Comparison of ENCODE assay signal across 28 mouse cellular contexts in the genomic region with DNA sequence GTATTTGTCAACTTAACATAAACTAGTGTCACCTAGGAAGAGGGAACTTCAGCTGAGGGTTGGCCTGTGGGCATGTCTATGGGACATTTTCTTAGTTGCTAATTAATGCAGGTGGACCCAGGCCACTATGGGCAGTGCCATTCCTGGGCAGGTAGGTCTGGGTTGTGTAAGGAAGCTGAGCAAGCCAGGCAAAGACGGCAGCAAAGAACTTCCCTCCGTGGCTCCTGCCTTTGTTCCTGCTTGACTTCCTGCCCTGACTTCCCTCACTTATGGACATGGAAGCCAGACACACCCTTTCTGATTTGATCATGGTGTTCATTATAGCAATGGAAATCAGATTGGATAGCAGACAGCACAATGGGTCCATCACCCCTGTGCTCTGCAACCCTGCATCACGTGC. TPM values are rescaled to one million over a fixed set of nuclear protein-coding genes. Genes with fewer than 3 reads are reported as not detected.
"Had no signal": no experiment of that assay in that cellular context is flagged by ENCODE, and none has a peak within 500 bp of the region (broad histone marks: within the 10 kb centered on the region; RNA-seq: fewer than 3 reads in every experiment).

No protein-coding gene starts in this region.

- ATAC-seq: forebrain, embryonic 13.5 days; forebrain, embryonic 14.5 days; forebrain, embryonic 15.5 days; forebrain, embryonic 16.5 days; forebrain, postnatal 0 days had no signal

- H3K27me3 ChIP-seq: embryonic facial prominence, embryonic 12.5 days; embryonic facial prominence, embryonic 13.5 days; embryonic facial prominence, embryonic 15.5 days; forebrain, embryonic 12.5 days; forebrain, embryonic 13.5 days; forebrain, embryonic 15.5 days had no signal

- H3K36me3 ChIP-seq: embryonic facial prominence, embryonic 10.5 days; embryonic facial prominence, embryonic 12.5 days; embryonic facial prominence, embryonic 13.5 days; embryonic facial prominence, embryonic 15.5 days; forebrain, embryonic 15.5 days had no signal

- DNase-seq: cerebellum, adult 2 months; cerebellum, adult 8-10 months; cerebellum, adult 9-10 months; cerebellum, adult 9-11 months; cerebellum, postnatal 10 days; cerebellum, postnatal 14 days; cerebellum, postnatal 25 days; cerebellum, postnatal 36 days; embryo, embryonic 11 days; forebrain, postnatal 0 days; gastrocnemius, adult 2 months; gastrocnemius, postnatal 10 days; gastrocnemius, postnatal 14 days; gastrocnemius, postnatal 25 days; gastrocnemius, postnatal 36 days; heart, adult 18-20 months; heart, adult 2 months had no signal

- H3K4me2 ChIP-seq: embryonic facial prominence, embryonic 12.5 days; embryonic facial prominence, embryonic 13.5 days; embryonic facial prominence, embryonic 15.5 days; forebrain, embryonic 12.5 days; forebrain, embryonic 13.5 days; forebrain, embryonic 15.5 days had no signal

- H3K9ac ChIP-seq: embryonic facial prominence, embryonic 12.5 days; embryonic facial prominence, embryonic 13.5 days; embryonic facial prominence, embryonic 15.5 days; forebrain, embryonic 12.5 days; forebrain, embryonic 13.5 days; forebrain, embryonic 15.5 days; forebrain, postnatal 0 days had no signal

- H3K4me3 ChIP-seq: embryonic facial prominence, embryonic 10.5 days; embryonic facial prominence, embryonic 12.5 days; embryonic facial prominence, embryonic 13.5 days; embryonic facial prominence, embryonic 15.5 days; erythroblast, embryonic 14.5 days; forebrain, embryonic 10.5 days; forebrain, embryonic 12.5 days; forebrain, embryonic 13.5 days; forebrain, embryonic 15.5 days; gastrocnemius, adult 2 months; heart, adult 2 months had no signal

- H3K4me1 ChIP-seq: embryonic facial prominence, embryonic 12.5 days; embryonic facial prominence, embryonic 13.5 days; embryonic facial prominence, embryonic 15.5 days had no signal

- H3K27ac ChIP-seq: embryonic facial prominence, embryonic 10.5 days; embryonic facial prominence, embryonic 12.5 days; embryonic facial prominence, embryonic 13.5 days; embryonic facial prominence, embryonic 15.5 days; forebrain, embryonic 10.5 days; forebrain, embryonic 13.5 days; forebrain, embryonic 15.5 days; gastrocnemius, adult 2 months; heart, adult 2 months had no signal

- H3K9me3 ChIP-seq: embryonic facial prominence, embryonic 10.5 days; embryonic facial prominence, embryonic 12.5 days; embryonic facial prominence, embryonic 13.5 days; embryonic facial prominence, embryonic 15.5 days; forebrain, embryonic 10.5 days; forebrain, embryonic 12.5 days; forebrain, embryonic 13.5 days; forebrain, embryonic 15.5 days had no signal

RNA-seq across cellular contexts. Expression of a gene that starts 49.7 kb away (rescaled TPM):
- polyA plus RNA-seq: erythroblast, embryonic 14.5 days; heart, adult 2 months had no signal
